Mouse (Mus musculus) G1E (cell line): ENCODE measurements around the gene Gm21760.
"Not testable (repeated sequence)": the region's sequence is repeated elsewhere in the genome, so short reads cannot be mapped to it uniquely, and the experiment has no call there.

ENCODE experiments used
- CTCF ChIP-seq: IDR thresholded peaks from 2 replicates; pipeline ENCODE4 v1.5.1; 2012; ENCODE audit warnings: low read depth, low read length, inconsistent platforms, mixed read lengths
- GATA1 ChIP-seq: IDR thresholded peaks from 2 replicates; pipeline ENCODE4 v1.6.1; 2012; ENCODE audit warnings: borderline replicate concordance, low read length, inconsistent platforms, mixed read lengths
- POLR2AphosphoS5 ChIP-seq: IDR thresholded peaks from 2 replicates; pipeline ENCODE4 v1.6.1; 2012; ENCODE audit warnings: low read depth, low read length, inconsistent platforms; ENCODE audit not compliant: insufficient replicate concordance
- TAL1 ChIP-seq: conservative IDR thresholded peaks from 2 replicates; pipeline ENCODE4 v1.6.1; 2012; ENCODE audit warnings: low read depth, low read length, inconsistent platforms, mixed read lengths

DNA sequence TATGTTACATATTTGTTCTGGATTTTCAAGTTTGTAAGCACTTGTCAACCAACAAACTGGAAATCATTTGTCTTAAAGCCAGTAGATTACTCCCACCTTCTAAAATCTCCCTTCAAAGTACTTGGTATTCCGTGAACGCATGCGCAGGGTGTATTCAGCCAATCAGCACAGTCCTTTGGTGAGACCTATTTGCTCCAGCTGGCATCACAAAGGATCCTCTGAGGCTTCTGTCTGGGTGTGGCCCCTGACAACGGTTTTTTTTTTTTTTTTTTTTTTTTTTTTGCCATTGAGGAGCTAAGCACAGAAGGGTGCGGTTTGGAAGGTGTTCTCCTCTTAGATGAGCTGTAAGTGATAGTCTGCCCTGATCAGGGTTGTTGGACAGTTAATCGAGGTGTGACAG is at the start of gene Gm21760:
- TF ChIP-seq CTCF, POLR2AphosphoS5, TAL1, GATA1: not testable (repeated sequence)
